Mouse (Mus musculus) stomach, embryonic 14.5 days (tissue): Measurements from ENCODE around the gene Gm14399. TPM values are rescaled to one million over a fixed set of nuclear protein-coding genes. Genes with fewer than 3 reads are reported as not detected.
"Not testable (repeated sequence)": the region's sequence is repeated elsewhere in the genome, so short reads cannot be mapped to it uniquely, and the experiment has no call there.

Source experiments
- ATAC-seq: fragments of 200-750 bp; cut with Nextera tagmentation; 2 replicates; pipeline ENCODE4 v1.8.0; 2017; ENCODE audit warnings: low read depth, moderate TSS enrichment; ENCODE audit not compliant: insufficient number of reproducible peaks, insufficient read depth, low FRiP score
- H3K27ac ChIP-seq: fragments of 300-500 bp; sonication (generic); 2 replicates; pipeline ENCODE4 v1.5.1; 2014; ENCODE audit warnings: mild to moderate bottlenecking, low read length, moderate library complexity, mixed read lengths
- H3K27me3 ChIP-seq: fragments of 300-500 bp; sonication (generic); 2 replicates; pipeline ENCODE4 v1.6.1; 2014; ENCODE audit warnings: low read length, control low read depth, mixed read lengths; ENCODE audit not compliant: control insufficient read depth, insufficient read depth
- H3K36me3 ChIP-seq: fragments of 300-500 bp; sonication (generic); 2 replicates; pipeline ENCODE4 v1.6.1; 2014; ENCODE audit warnings: mild to moderate bottlenecking, control low read depth, low read length, moderate library complexity, mixed read lengths; ENCODE audit not compliant: control insufficient read depth, insufficient read depth
- H3K4me1 ChIP-seq: fragments of 300-500 bp; sonication (generic); 2 replicates; pipeline ENCODE4 v1.6.1; 2014; ENCODE audit warnings: low read length, control low read depth, mixed read lengths; ENCODE audit not compliant: control insufficient read depth, insufficient read depth
- H3K4me2 ChIP-seq: fragments of 300-500 bp; sonication (generic); replicated peaks from 2 replicates; pipeline ENCODE4 v1.6.1; 2014; ENCODE audit warnings: low read depth, low read length, control low read depth
- H3K4me3 ChIP-seq: fragments of 300-500 bp; sonication (generic); 2 replicates; pipeline ENCODE4 v1.5.1; 2014; ENCODE audit warnings: low read depth, low read length, control low read depth
- H3K9ac ChIP-seq: fragments of 300-500 bp; sonication (generic); replicated peaks from 2 replicates; pipeline ENCODE4 v1.6.1; 2014; ENCODE audit warnings: low read depth, mild to moderate bottlenecking, control low read depth, low read length, moderate library complexity, mixed read lengths
- H3K9me3 ChIP-seq: fragments of 300-500 bp; sonication (generic); 2 replicates; pipeline ENCODE4 v1.6.1; 2016; ENCODE audit warnings: low read depth, low read length, control low read depth; ENCODE audit not compliant: control insufficient read depth
- WGBS: fragments of 180-500 bp; shearing (Covaris S2); extraction: QIAGEN DNeasy Blood & Tissue Kit; methylation state at CpG from one replicate; pipeline ENCODE4 v1.1.7; 2014; 5-methylcytosine and 5-hydroxymethylcytosine counted together
- polyA plus RNA-seq: library from polyadenylated mRNA; unstranded; fragments of >200 nt; fragmentation: Nextera tagmentation; extraction: Ambion mirVana; gene quantifications from 2 replicates; pipeline ENCODE4 v1.2.1, GENCODE M21; 2014

Gene Gm14399
- polyA plus RNA-seq, 1 experiment from 2014 or later: 9.6 TPM

DNA sequence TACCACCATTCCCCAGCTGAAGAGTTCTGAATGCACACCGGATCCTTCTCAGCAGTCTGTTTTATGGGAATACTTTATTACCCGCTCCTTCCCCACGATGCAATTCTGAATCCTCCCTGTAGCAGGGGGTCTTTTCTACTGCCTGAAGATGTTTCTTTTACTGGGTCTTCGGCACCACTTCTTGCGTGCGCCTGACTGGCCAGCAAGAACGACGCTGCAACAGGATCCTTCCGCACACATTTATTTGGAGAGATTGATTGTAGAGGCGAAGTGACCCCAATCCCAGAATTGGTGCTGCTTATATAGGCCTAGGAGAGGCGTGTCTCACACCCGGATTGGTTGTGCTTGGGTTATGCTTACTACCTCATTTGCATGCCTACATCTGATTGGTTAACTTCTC, 23.3 kb upstream of the Gm14399 start:
- H3K4me2 ChIP-seq, H3K4me1 ChIP-seq, ATAC-seq, H3K27me3 ChIP-seq, H3K9me3 ChIP-seq, H3K9ac ChIP-seq, H3K36me3 ChIP-seq, H3K27ac ChIP-seq, H3K4me3 ChIP-seq: not testable (repeated sequence)
- 93% methylated on average over 12 of the region's 12 CpGs for WGBS

DNA sequence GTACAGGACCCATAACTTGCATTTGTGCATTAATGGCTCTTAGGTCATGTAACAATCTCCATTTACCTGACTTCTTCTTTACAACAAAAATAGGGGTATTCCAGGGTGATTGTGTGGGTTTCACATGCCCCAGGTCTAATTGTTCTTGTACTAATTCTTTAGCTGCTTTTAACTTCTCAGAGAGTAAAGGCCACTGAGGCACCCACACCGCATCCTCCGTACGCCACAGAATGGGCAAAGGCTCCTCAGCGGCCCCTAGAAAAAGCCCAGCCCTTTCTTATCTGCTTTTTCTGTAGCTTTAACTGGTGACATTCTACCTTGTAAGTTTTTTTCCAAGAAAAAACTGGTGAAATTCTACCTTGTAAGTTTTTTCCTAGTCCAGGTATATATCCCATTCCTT, 19.6 kb upstream of the Gm14399 start:
- not testable (repeated sequence) for ATAC-seq
- WGBS: 87% methylated on average over 4 of the region's 4 CpGs

DNA sequence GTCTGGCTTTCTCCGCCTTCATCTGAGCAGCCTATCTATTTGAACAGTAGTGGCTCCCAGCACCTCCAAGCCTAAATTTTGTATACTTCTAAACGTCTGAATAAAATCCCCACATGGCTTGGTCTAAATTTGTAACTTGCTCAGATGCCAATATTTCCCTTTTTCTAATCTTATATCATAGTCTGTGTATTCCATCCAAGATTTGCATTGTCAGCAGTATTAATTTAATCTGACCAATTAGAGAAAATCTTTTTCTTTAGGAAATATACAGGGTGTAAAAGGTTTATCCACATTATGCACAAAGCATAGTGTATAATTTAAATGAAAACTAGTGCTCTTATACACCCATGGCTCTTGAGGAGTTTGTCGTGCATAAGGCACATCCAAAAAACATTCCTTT, 16.8 kb upstream of the Gm14399 start:
- Histone ChIP-seq H3K36me3 (no peaks in the 10 kb centered on the region), H3K9me3 (no peaks in the 10 kb centered on the region), H3K9ac (no peak overlapping the region), H3K4me1 (no peaks in the 10 kb centered on the region), H3K4me3 (no peak overlapping the region), H3K27ac (no peak overlapping the region), H3K27me3 (no peaks in the 10 kb centered on the region), H3K4me2 (no peak overlapping the region)
- WGBS: 88% methylated on average over 3 of the region's 3 CpGs
- no peak for ATAC-seq

More for the DNA sequence above, 19.6 kb upstream of the Gm14399 start:
- H3K9me3 ChIP-seq, H3K9ac ChIP-seq, H3K36me3 ChIP-seq, H3K4me3 ChIP-seq, H3K27me3 ChIP-seq, H3K4me1 ChIP-seq, H3K27ac ChIP-seq, H3K4me2 ChIP-seq: not testable (repeated sequence)

DNA sequence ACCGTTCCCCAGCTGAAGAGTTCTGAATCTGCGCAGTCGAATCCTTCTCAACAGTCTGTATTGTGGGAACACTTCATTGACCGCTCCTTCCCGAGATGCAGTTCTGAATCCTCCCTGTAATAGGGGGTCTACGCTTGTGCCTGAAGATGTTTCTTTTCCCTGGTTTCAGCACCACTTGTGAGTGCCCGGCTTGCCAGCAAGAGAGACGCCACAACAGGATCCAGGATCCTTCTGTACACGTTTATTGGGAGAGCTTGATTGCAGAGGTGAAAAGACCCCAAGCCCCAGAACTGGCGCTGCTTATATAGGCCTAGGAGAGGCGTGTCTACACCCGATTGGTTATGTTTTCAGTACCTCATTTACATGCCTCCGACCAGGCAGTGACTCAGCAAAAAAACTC, 14.9 kb upstream of the Gm14399 start:
- H3K4me3 ChIP-seq: no peak overlapping the region
- H3K9ac ChIP-seq: no peak overlapping the region
- no peak overlapping the region for H3K4me2 ChIP-seq
- no peak for ATAC-seq
- 96% methylated on average over 13 of the region's 13 CpGs for WGBS
- no peak overlapping the region for H3K27ac ChIP-seq
- no peaks in the 10 kb centered on the region for H3K27me3 ChIP-seq
- H3K36me3 ChIP-seq: no peaks in the 10 kb centered on the region
- no peaks in the 10 kb centered on the region for H3K4me1 ChIP-seq
- no peaks in the 10 kb centered on the region for H3K9me3 ChIP-seq

DNA sequence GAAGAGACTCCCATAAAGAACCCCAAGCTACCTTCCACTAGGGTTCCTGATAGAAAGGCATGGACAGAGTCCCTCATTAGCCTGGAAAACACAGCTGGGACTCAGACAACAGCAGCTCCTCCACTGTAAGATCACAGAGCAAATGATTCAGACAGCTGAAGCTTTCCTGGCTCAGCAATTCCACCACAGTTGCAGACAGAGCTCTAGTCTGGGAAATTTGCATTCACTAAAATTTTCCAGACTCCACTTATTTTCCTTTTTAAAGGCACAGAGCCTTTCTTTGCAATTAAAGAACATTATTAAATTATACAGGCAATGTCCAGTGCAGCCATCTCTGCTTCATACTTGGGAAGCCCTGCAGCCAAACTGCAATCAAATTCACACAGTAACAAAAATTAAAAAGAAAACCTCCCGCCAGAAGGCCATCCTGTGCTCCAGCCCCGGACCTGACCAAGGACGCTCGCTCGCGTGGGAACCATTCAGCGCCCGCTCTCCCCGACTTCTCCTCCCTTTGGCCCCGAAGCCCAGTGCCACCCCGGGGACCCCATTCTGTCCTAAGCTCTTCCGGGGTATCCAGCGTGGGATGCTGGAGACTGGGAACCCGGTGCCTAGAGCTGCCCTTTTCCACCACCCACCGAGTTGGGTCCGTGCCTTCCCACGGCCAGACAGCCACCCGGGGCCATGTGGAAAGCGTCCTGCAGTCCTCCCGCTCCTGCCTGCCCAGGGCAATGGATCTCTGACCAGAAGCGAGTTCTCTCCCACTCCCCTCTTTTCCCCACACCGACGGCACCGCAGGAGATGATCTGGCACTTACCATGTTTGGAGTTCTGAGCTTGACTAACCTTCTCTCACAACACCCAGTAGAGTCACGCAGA, 457 bp downstream of the Gm14399 start:
- H3K9ac ChIP-seq, H3K36me3 ChIP-seq, H3K27me3 ChIP-seq, H3K4me1 ChIP-seq, ATAC-seq, H3K27ac ChIP-seq, H3K4me2 ChIP-seq, H3K9me3 ChIP-seq: not testable (repeated sequence)
- 4% methylated on average over 24 of the region's 25 CpGs for WGBS
- H3K4me3 ChIP-seq: peak overlapping the region; percentile 32

DNA sequence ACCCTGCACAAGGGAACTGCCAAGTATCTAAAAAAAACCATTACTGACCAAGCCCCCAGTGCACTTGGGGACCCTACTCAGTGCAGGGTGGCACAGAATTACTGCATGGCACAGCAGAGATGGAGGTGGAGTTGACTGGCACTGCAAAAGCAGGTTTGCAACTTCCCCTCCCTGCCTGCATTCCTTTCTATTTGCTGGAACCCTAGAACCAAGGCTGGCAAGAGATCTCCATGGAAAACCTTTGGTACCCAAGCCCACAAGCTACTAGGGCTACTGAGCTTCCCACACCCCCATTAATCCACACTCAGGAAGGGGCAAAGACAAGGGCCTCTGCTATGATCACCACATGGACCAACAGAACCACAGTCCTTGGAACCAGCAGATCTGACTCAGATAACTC, 1.2 kb downstream of the Gm14399 start:
- H3K4me1 ChIP-seq, H3K9me3 ChIP-seq, H3K9ac ChIP-seq, H3K4me2 ChIP-seq, H3K36me3 ChIP-seq, H3K27ac ChIP-seq, H3K4me3 ChIP-seq, ATAC-seq, H3K27me3 ChIP-seq: not testable (repeated sequence)

Other genes with a start within 250 kb of the Gm14399 start
- not detected in 2 replicates for gene Gm14444, start 131.8 kb downstream of the Gm14399 start, polyA plus RNA-seq
- gene Gm14393, start 74.2 kb downstream of the Gm14399 start, polyA plus RNA-seq: 0.91 and 0.97 TPM in 2 replicates
- 1.0 and 2.2 TPM in 2 replicates for gene Gm14443, start 33.9 kb upstream of the Gm14399 start, polyA plus RNA-seq
- 10.8 and 12.4 TPM in 2 replicates for gene Gm14391, start 64.9 kb upstream of the Gm14399 start, polyA plus RNA-seq
- 7.5 TPM in 1 of 2 replicates, not detected in the other for gene Gm14440, start 133.1 kb upstream of the Gm14399 start, polyA plus RNA-seq
- 26.3 and 30.6 TPM in 2 replicates for gene Gm4631, start 196.2 kb upstream of the Gm14399 start, polyA plus RNA-seq
- 6.6 and 12.3 TPM in 2 replicates for gene Zfp968, start 230.4 kb upstream of the Gm14399 start, polyA plus RNA-seq